Comparison of ENCODE assay signal across 9 mouse cellular contexts in the genomic region with DNA sequence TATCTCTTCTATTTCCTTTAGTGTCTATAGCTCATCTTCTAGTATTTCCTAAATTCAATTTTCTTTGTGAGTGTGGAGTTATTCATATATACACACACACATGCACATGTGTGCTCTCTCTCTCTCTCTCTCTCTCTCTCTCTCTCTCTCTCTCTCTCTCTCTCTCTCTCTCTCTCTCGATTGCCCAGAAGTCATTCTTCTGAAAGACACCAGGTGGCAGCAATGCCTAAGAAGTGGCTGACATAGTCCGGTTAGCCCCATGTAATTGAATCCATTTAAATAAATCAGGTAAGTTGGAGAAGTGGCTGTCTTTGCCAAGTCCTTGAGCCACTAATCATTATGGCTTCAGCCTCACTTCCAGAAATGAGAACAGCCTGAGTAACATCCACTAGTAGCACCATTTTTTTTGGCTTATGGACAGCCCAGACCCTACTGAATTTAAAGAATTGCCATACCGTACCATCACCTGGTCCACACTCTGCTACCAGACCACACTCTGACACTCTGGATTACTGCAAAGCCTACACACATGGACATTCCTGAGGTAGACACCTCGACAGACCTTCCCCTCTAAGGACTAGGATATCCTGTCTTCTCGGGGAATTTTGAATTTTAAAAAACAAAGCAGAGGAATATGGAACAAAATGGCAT. TPM values are rescaled to one million over a fixed set of nuclear protein-coding genes. Genes with fewer than 3 reads are reported as not detected.
DNase-seq lines count a peak whose midpoint lies in the region; ATAC-seq lines count a peak whose summit lies in the region.
"Had no signal": no experiment of that assay in that cellular context is flagged by ENCODE, and none has a peak within 500 bp of the region (broad histone marks: within the 10 kb centered on the region; RNA-seq: fewer than 3 reads in every experiment).

No protein-coding gene starts in this region.

- H3K27ac ChIP-seq in forebrain, embryonic 11.5 days (ENCODE audit: low read depth, low read length): no peak overlapping the region
- no peak overlapping the region for H3K27ac ChIP-seq in intestine, embryonic 15.5 days
- no peak overlapping the region for H3K27ac ChIP-seq in limb, embryonic 10.5 days
- no peak overlapping the region for H3K27ac ChIP-seq in neural tube, embryonic 15.5 days (replicated peaks)
- H3K27ac ChIP-seq: macrophage had no signal

- WGBS in forebrain, embryonic 11.5 days: 48% methylated on average over 5 of the region's 5 CpGs
- WGBS in intestine, embryonic 15.5 days: 34% methylated on average over 5 of the region's 5 CpGs
- 45% methylated on average over 5 of the region's 5 CpGs for WGBS in limb, embryonic 10.5 days
- 43% methylated on average over 5 of the region's 5 CpGs for WGBS in neural tube, embryonic 15.5 days

- H3K9ac ChIP-seq in forebrain, embryonic 11.5 days (ENCODE audit: low read length): no peak overlapping the region
- H3K9ac ChIP-seq in intestine, embryonic 15.5 days: no peak overlapping the region
- no peak overlapping the region for H3K9ac ChIP-seq in neural tube, embryonic 15.5 days (replicated peaks)

- peak; percentile 51 for DNase-seq in testis, postnatal 10 days (ENCODE audit: low spot score)
- DNase-seq in testis, postnatal 14 days (ENCODE audit: low spot score): no peak
- DNase-seq in brain, embryonic 18.5 days (ENCODE audit: low read depth, low spot score): peak; percentile 30
- DNase-seq in forebrain, embryonic 11.5 days (ENCODE audit: low spot score): peak; percentile 55
- DNase-seq in limb, embryonic 10.5 days (ENCODE audit: low spot score): peak; percentile 40
- no peak for DNase-seq in thymus, postnatal 25 days

- H3K4me2 ChIP-seq in forebrain, embryonic 11.5 days (ENCODE audit: low read depth, low read length, severe bottlenecking): no peak overlapping the region
- no peak overlapping the region for H3K4me2 ChIP-seq in intestine, embryonic 15.5 days (replicated peaks)
- H3K4me2 ChIP-seq in neural tube, embryonic 15.5 days: no peak overlapping the region

- H3K9me3 ChIP-seq in forebrain, embryonic 11.5 days (ENCODE audit: control insufficient read depth, low read length): no peaks in the 10 kb centered on the region
- H3K9me3 ChIP-seq in intestine, embryonic 15.5 days: no peaks in the 10 kb centered on the region
- H3K9me3 ChIP-seq in limb, embryonic 10.5 days (replicated peaks): no peaks in the 10 kb centered on the region
- no peaks in the 10 kb centered on the region for H3K9me3 ChIP-seq in neural tube, embryonic 15.5 days (replicated peaks)

- no peaks in the 10 kb centered on the region for H3K36me3 ChIP-seq in forebrain, embryonic 11.5 days (ENCODE audit: control insufficient read depth, insufficient read depth, low read length)
- H3K36me3 ChIP-seq in intestine, embryonic 15.5 days: no peaks in the 10 kb centered on the region
- H3K36me3 ChIP-seq in limb, embryonic 10.5 days: no peaks in the 10 kb centered on the region
- H3K36me3 ChIP-seq in neural tube, embryonic 15.5 days: no peaks in the 10 kb centered on the region

- H3K27me3 ChIP-seq in forebrain, embryonic 11.5 days (ENCODE audit: control insufficient read depth, insufficient read depth, low read length): no peaks in the 10 kb centered on the region
- no peaks in the 10 kb centered on the region for H3K27me3 ChIP-seq in intestine, embryonic 15.5 days (replicated peaks)
- no peaks in the 10 kb centered on the region for H3K27me3 ChIP-seq in limb, embryonic 10.5 days (ENCODE audit: low read depth, poor library complexity, severe bottlenecking)
- no peaks in the 10 kb centered on the region; the same call in 1 of the 2 replicates for H3K27me3 ChIP-seq in neural tube, embryonic 15.5 days (replicated peaks)

- no peaks in the 10 kb centered on the region for H3K4me1 ChIP-seq in forebrain, embryonic 11.5 days (replicated peaks; ENCODE audit: control insufficient read depth, insufficient read depth, low read length)
- no peaks in the 10 kb centered on the region for H3K4me1 ChIP-seq in intestine, embryonic 15.5 days (replicated peaks)
- no peaks in the 10 kb centered on the region for H3K4me1 ChIP-seq in limb, embryonic 10.5 days
- H3K4me1 ChIP-seq in neural tube, embryonic 15.5 days: peaks cover 3% of the 10 kb centered on the region; the same call in 1 of the 2 replicates

- H3K4me3 ChIP-seq in forebrain, embryonic 11.5 days (ENCODE audit: low read depth, low read length): no peak overlapping the region
- H3K4me3 ChIP-seq in intestine, embryonic 15.5 days (replicated peaks): no peak overlapping the region
- H3K4me3 ChIP-seq in limb, embryonic 10.5 days: no peak overlapping the region
- H3K4me3 ChIP-seq in neural tube, embryonic 15.5 days (replicated peaks): no peak overlapping the region

- peak; percentile 74 for ATAC-seq in forebrain, embryonic 11.5 days (replicated peaks; ENCODE audit: low FRiP score)
- 0 out of 2 replicates have a peak, but pooled peaks have one; percentile 45 for ATAC-seq in intestine, embryonic 15.5 days
- peak; percentile 79 for ATAC-seq in neural tube, embryonic 15.5 days (ENCODE audit: low FRiP score)

RNA-seq across cellular contexts. Expression of a gene that starts 49.5 kb away (rescaled TPM):
- polyA plus RNA-seq in forebrain, embryonic 11.5 days (2014; fragmentation: Nextera tagmentation; extraction: Ambion mirVana): 4.1 and 4.4 TPM in 2 replicates
- polyA plus RNA-seq in intestine, embryonic 15.5 days (2015; fragmentation: Nextera tagmentation; extraction: Ambion mirVana): 0.39 TPM in 2 replicates
- not detected in 2 replicates for polyA plus RNA-seq in limb, embryonic 10.5 days (2016; fragmentation: Nextera tagmentation; extraction: Ambion mirVana)
- polyA plus RNA-seq in neural tube, embryonic 15.5 days (2015; fragmentation: Nextera tagmentation; extraction: Ambion mirVana): 2.3 and 2.7 TPM in 2 replicates
- polyA plus RNA-seq: macrophage had no signal

Comparison
In these comparisons a context has a peak if more than half of its experiments do, and no peak if none do; other contexts are left out.
1. DNase-seq: peak in testis, postnatal 10 days (single experiment), brain, embryonic 18.5 days (single experiment), forebrain, embryonic 11.5 days (single experiment) and limb, embryonic 10.5 days (single experiment); none in testis, postnatal 14 days (single experiment) and thymus, postnatal 25 days (single experiment).
2. Peak in every context shown above with its lines, with median percentiles within 50 percentile points of each other: ATAC-seq.